Mouse (Mus musculus): ENCODE results near the gene Got1.
A peak's percentile ranks its signal among the peaks of the same experiment; 100 is the strongest.
"Not testable (repeated sequence)": the region's sequence is repeated elsewhere in the genome, so short reads cannot be mapped to it uniquely, and the experiment has no call there.

The Got1 gene

DNA sequence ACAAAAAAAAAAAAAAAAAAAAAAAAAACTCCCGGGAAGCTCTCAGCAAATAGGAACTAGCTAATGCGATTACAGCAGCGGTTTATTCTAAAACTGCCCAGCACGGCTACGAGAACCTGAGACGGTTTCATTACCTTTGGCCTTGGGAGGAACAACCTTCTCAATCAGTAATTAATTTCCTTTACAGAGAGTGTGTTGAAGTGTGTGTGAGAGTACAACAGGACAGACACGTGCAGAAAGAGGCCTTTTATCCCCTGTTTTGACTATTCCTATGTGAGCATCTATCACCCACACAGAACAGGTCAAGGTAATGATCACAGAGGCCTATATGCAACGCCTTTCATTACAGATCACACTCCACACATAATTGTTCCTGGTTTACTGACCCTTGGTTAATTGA is 3.0 kb downstream of the Got1 start:
- DNase-seq (ENCODE audit: inconsistent ontology term), result no peak

DNA sequence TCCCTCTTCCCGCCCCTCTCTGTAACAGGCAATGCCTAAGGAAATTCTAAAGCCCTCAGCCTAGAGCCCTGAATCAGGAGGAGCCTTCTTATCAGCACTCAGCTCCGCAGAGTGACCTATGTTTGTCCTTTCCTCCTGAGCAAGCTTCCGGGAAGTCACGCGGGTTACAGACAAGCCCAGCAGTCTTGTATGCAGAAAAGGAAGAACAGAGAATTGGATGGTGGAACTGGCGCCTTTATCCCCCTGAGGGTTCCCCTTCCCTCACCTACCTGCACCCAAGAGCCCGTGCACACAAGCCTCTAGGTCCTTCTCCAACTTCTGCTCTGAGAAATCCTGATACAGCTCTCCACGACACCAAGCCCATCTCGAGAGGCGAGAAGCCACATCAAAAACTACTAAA is 4.0 kb downstream of the Got1 start:
- DNase-seq (ENCODE audit: inconsistent ontology term), result no peak

GRCm38 (mm10) chr19:43519226-43519625 is 5.2 kb downstream of the Got1 start:
- DNase-seq (ENCODE audit: inconsistent ontology term), result no peak

DNA sequence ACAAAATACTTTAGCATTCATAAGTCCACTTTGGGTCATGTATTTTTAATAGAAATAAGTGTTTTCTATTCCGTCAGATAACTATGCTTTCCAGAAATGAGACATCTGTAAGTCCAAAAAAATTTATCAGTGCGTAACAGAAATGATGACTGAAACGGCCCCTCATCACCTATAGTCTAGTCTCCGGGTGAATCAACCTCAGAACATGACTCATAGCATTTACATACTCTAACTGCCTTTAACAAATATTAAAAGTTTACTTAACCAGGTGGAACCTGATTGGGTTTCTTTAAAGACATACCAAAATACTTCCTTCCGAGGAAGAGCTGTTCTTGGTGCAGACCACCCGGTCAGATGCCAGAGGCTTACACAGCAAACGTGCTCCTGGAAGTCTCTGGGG is 6.1 kb downstream of the Got1 start:
- no peak for DNase-seq (ENCODE audit: inconsistent ontology term)

DNA sequence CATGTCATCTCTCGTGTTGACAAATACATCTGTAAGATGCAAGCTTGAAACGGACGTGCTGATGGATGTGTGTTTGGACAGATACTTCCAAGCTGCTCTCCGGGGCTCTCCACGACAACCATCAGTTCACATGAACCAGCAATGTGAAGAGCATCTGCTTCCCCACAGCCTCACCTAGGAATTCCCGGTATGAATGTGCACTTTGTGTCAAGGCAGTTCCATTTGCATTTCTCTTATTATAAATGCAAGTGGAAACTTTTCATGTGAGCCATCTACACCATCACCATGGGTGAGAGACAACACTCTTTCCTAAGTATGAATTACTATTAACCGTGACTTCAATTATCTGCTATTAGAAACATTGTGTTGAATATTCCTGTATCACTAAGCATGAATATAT is 6.6 kb downstream of the Got1 start:
- no peak for DNase-seq (ENCODE audit: inconsistent ontology term)

DNA sequence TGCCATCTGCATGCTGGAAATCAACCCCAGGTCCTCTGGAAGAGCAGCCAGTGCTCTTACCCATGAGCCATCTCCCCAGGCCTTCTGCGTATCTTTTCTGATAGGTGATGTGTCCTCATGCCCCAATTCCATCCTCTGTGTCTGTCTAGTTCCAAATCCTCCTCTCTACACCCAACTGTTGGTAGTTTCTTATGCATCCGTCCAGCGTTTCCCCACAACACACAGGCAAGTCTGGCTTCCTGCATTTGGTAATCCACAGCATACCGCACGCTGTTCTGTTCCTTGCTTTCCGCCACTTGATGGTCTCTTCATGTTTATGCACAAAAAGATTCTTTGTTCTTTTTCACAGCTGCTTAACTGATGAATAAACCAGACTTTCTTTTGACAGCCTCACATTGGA is 7.1 kb downstream of the Got1 start:
- DNase-seq (ENCODE audit: inconsistent ontology term), result no peak

DNA sequence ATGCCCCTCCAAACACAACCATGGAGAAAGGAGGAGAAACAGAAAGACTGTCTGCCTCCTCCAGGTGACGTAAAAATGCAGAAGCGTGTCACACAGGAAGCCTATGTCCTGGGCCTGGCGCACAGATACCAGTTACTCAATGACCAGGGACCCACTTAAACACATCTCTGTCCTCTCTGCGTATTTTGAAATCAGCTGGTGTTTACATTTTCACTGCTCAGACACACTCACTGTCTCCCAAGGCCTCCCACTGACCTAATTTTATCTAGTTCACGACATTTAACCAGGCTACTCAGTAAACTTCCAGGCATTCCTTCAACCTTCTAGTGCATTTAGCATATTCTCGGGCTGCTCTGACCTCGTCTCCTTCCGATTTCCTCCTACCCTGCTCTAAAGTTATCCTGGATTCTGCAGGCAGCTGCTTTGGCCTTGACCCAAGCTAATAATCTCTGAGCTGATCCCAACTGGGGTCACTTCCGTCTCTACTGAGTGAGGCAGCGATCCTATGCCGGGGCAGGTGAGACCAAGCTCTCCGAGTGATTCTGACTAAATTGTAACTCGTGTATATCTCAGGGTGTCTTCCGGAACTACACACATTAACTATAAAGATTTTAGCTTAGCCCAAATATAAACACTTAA is 7.9 kb downstream of the Got1 start:
- DNase-seq (ENCODE audit: inconsistent ontology term), result no peak

- DNase-seq (ENCODE audit: inconsistent ontology term), result no peak
Measured at GRCm38 (mm10) chr19:43515668-43516396, 8.6 kb downstream of the Got1 start.

- DNase-seq (ENCODE audit: inconsistent ontology term), result no peak
Measured at GRCm38 (mm10) chr19:43513874-43514273, 10.5 kb downstream of the Got1 start.

- no peak for DNase-seq (ENCODE audit: inconsistent ontology term)
Measured at GRCm38 (mm10) chr19:43511621-43512620, 12.5 kb downstream of the Got1 start.

DNA sequence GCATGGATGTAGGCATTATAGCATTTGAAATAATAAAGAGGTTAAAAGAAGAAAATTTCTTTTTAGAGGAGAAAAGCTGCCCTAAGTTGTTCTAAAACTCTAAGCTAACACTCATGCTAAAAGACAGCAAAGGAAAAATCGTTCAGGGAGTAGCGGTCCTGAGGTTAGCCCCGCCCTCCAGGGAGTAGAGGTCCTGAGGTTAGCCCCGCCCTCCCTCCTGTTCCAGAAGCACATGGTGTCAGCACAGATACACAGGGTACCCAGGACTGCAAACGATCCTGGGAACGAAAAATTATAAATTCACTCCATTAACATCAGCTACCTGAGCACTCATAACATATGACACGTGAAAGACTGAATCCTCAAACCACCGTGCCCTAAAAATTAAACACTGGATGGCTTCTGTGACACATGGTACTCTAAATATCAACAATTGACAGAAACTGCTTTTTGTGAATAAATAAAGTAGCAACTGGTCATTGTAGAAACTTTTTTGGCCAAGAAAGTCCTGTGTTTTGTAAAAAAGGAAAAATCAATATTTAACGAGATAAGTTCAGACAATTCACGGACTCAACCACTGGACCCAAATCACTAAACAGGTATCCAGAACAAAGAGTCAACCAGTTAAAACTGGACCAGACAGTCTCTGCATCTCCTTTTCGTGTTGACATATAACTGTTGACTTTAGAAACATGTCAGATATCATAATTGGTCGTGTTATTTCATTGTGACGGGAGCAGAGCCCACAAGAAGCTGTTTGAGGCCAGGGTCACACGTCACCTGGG is 13.8 kb downstream of the Got1 start:
- no peak for DNase-seq (ENCODE audit: inconsistent ontology term)

GRCm38 (mm10) chr19:43505441-43505840 is 19.0 kb downstream of the Got1 start:
- no peak for DNase-seq (ENCODE audit: inconsistent ontology term)

GRCm38 (mm10) chr19:43503593-43503992 is 20.8 kb downstream of the Got1 start:
- DNase-seq (ENCODE audit: inconsistent ontology term), result not testable (repeated sequence)

DNA sequence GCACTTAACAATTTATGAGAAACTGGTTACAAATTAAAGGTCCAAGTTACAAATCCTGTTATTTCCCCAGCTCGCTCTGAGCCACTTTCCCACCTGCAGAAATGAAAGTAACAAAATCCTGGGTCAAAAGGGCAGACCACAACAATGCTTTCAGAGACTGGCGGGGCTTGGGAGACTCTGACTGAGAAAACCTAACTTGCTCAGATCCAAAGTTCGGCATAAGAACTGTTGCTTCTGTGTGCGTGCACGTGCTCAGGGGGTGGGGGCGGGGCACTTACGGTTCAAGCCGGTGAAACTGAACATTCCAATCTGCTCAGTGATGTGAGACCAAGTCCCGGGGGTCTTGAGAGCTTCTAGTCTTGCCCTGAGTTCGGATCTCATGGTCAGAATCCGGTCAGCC is 21.8 kb downstream of the Got1 start:
- DNase-seq (ENCODE audit: inconsistent ontology term), result no peak

DNA sequence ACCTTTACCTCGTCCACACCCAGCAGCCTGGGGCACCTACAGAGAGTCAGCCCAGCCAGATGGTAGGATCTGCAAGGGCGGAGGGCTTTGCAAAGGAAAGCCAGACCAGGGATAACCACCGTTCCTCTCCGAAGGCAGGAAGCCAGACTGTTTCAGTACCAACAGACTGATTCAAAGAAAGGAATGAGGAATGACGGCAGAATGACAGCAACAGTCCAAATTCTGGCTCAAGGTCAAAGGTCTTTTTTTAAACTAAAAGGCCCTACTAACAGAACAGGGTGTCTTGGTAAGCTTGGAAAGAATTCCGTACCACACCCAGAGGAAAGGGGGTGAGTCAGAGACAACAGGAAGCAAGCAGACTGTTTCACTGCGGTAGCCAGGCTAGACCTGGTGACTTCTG is 25.5 kb downstream of the Got1 start:
- DNase-seq (ENCODE audit: inconsistent ontology term), result no peak

- no peak for DNase-seq (ENCODE audit: inconsistent ontology term)
Measured at GRCm38 (mm10) chr19:43497440-43497839, 27.0 kb downstream of the Got1 start.

DNA sequence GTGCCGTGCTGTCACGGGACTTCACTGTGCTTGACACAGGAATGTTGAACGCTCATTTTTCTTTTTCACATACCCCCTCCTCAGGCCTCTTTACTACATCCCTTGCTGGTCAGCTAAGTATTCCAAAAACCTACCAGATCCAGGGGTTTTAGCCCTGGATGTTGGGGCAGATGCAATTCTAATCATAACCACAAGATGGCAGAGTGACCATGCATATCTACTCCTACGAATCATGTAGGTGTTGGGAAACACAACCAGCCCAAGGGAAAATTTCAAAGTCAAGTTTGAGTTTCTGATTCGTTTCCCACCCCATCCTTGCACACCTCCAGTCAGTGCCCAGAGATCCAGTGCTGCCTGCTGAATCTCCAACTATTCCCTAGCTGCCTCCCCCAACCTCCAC is 28.6 kb downstream of the Got1 start:
- no peak for DNase-seq (ENCODE audit: inconsistent ontology term)

DNA sequence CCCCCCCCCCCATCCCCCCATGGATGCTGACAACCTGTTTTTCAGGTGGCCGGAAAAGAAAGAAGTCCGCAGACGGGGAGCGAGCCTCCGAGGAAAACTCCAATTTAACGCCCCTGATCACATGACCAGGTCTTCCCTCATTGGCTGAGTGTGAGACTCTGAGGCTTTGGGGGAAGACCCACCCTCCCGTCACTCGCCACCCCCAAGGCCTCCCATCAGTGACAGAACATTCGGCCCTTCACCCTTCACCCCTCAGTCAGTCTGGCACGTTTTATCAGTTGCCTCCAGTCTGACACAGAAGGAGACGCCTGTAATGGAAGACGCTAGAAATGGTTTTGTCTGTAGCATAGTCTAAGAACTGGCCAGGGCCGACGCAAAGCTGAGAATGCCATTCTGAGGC is 29.5 kb downstream of the Got1 start:
- DNase-seq (ENCODE audit: inconsistent ontology term), result no peak

DNA sequence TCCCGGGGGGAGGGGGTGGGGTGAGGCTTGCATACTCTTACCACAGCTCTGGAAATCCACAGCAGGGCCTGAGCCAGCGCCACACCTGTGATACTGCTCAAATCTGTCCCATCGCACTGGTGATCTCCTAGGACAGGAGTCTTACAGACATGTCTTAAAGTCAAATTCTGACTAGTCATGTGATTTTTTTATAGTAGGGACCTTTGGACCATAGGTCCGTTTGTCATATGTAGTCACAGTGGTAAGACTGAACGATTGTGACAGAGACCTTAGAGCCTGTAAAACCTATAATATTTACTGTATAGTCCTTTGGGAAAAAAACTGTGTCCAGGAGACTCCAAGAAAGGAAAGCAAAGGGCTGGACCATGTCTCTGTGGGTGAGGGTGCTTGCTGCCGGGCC is 30.5 kb downstream of the Got1 start:
- DNase-seq (ENCODE audit: inconsistent ontology term), result no peak

DNA sequence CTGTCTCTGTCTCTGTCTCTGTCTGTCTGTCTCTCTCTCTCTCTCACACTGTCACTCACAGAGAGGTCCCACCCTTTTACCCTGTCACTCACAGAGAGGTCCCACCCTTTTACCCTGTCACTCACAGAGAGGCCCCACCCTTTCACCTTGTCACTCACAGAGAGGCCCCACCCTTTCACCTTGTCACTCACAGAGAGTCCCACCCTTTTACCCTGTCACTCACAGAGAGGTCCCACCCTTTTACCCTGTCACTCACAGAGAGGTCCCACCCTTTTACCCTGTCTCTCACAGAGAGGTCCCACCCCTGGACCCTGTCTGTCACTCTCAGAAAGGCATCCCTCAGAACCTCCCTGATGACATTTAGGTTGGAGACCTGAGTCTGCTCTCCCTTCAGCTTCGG is 31.1 kb downstream of the Got1 start:
- not testable (repeated sequence) for DNase-seq (ENCODE audit: inconsistent ontology term)

- no peak for DNase-seq (ENCODE audit: inconsistent ontology term)
Measured at GRCm38 (mm10) chr19:43487429-43487828, 37.0 kb downstream of the Got1 start.

- DNase-seq (ENCODE audit: inconsistent ontology term), result peak; percentile 38
Measured at GRCm38 (mm10) chr19:43480512-43480911, 43.9 kb downstream of the Got1 start.

Data from Muller cell, postnatal 12 days (primary cell).